ENCODE assay signal across 15 mouse cellular contexts in the genomic region with DNA sequence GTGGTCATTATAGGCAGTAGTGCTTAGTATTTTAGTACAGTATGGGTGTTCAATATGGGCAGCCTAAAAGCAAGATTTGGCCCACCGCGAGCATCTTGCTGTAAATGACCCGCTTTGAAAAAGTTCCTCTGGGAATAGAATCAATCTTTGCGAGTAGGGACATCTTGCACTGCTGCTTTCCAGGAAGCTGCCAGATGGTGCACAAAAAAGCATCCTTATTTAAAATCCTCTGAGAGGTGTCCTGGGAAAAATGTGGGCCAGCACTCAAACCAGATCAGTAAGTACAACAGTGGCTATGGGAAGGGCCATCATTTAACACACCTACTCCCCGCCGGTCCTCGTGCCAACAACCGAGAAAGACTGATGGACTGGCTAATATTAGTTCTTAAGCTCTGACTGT.
DNase-seq lines count a peak whose midpoint lies in the region; TF ChIP-seq lines count a peak whose summit lies in the region.
"Had no signal": no experiment of that assay in that cellular context is flagged by ENCODE, and none has a peak within 500 bp of the region (broad histone marks: within the 10 kb centered on the region; RNA-seq: fewer than 3 reads in every experiment).

No protein-coding gene starts in this region.

- TF ChIP-seq POLR2A in brain, embryonic 14.5 days (IDR thresholded peaks at IDR 0.05; ENCODE audit: borderline replicate concordance, extremely low read depth, insufficient read depth, insufficient read length, poor library complexity, severe bottlenecking): no peak

- DNase-seq in layer of hippocampus, adult 11-12 months (ENCODE audit: low spot score): peak; percentile 8
- DNase-seq in layer of hippocampus, postnatal 25 days (ENCODE audit: extremely low spot score in 1 of 2, low spot score in 1 of 2): no peak
- DNase-seq in brain, embryonic 14.5 days (ENCODE audit: low read depth): peak; percentile 8
- DNase-seq in frontal cortex, postnatal 36 days (ENCODE audit: low spot score in 2 of 2): peak; percentile 9 to 49
- DNase-seq in right cerebral cortex, adult 2 months (ENCODE audit: low spot score in 2 of 2): peak; percentile 18 to 20
- DNase-seq in urinary bladder, postnatal 14 days (ENCODE audit: low spot score): no peak
- DNase-seq in lung, adult 18-20 months: no peak
- no peak for DNase-seq in gastrocnemius, postnatal 4 days (ENCODE audit: low spot score in 2 of 2)
- DNase-seq: cerebellum, adult 9-11 months; embryo, embryonic 11 days; gastrocnemius, postnatal 36 days; lung, adult 2 months; spleen, adult 18-20 months; thymus, adult 18-20 months; thymus, postnatal 4 days had no signal

- no peak for TF ChIP-seq CTCF in brain, embryonic 14.5 days (IDR thresholded peaks at IDR 0.05; ENCODE audit: borderline replicate concordance, extremely low read depth, insufficient read depth, insufficient read length)

Comparison
In these comparisons a context has a peak if more than half of its experiments do, and no peak if none do; other contexts are left out.
1. DNase-seq: peak in layer of hippocampus, adult 11-12 months (single experiment), brain, embryonic 14.5 days (single experiment), frontal cortex, postnatal 36 days (2 of 2) and right cerebral cortex, adult 2 months (2 of 2); none in layer of hippocampus, postnatal 25 days (0 of 2), urinary bladder, postnatal 14 days (single experiment), lung, adult 18-20 months (0 of 2) and gastrocnemius, postnatal 4 days (0 of 2).